Mouse (Mus musculus) kidney, adult 2 months (tissue): ENCODE results near the gene A830018L16Rik. TPM values are rescaled to one million over a fixed set of nuclear protein-coding genes. Genes with fewer than 3 reads are reported as not detected.
A peak's percentile ranks its signal among the peaks of the same experiment; 100 is the strongest.

ENCODE experiments used
- DNase-seq: peaks from one replicate; pipeline ENCODE4 v3.0.0; 2021
- H3K27ac ChIP-seq: fragments of 200-500 bp; 2 replicates; pipeline ENCODE4 v1.5.1; 2012; ENCODE audit warnings: low read depth, low read length, control low read depth, inconsistent platforms; ENCODE audit not compliant: insufficient read depth
- H3K27me3 ChIP-seq: fragments of 200-500 bp; replicated peaks from 2 replicates; pipeline ENCODE4 v1.6.1; 2012; ENCODE audit warnings: mild to moderate bottlenecking, moderate library complexity, low read length, inconsistent platforms; ENCODE audit not compliant: control insufficient read depth, insufficient read depth
- H3K36me3 ChIP-seq: fragments of 200-500 bp; 2 replicates; pipeline ENCODE4 v1.6.1; 2012; ENCODE audit warnings: mild to moderate bottlenecking, moderate library complexity, low read length, inconsistent platforms; ENCODE audit not compliant: control insufficient read depth, insufficient read depth
- H3K4me1 ChIP-seq: fragments of 200-500 bp; 2 replicates; pipeline ENCODE4 v1.6.1; 2011; ENCODE audit warnings: low read length; ENCODE audit not compliant: control insufficient read depth, insufficient read depth
- H3K4me3 ChIP-seq: fragments of 200-500 bp; 2 replicates; pipeline ENCODE4 v1.5.1; 2011; ENCODE audit warnings: mild to moderate bottlenecking, low read depth, low read length, control low read depth; ENCODE audit not compliant: insufficient read depth
- CTCF ChIP-seq: fragments of 200-500 bp; conservative IDR thresholded peaks from 2 replicates; pipeline ENCODE4 v1.5.1; 2011; ENCODE audit warnings: low read depth, mild to moderate bottlenecking, control low read depth, low read length, moderate library complexity, mixed read lengths; ENCODE audit not compliant: insufficient read depth, insufficient read length
- POLR2A ChIP-seq: fragments of 200-500 bp; IDR thresholded peaks from one replicate; pipeline ENCODE4 v1.6.1; 2011; ENCODE audit warnings: low read depth, low read length, control low read depth
- WGBS: fragments of 180-500 bp; shearing (Covaris S2); methylation state at CpG from one replicate; pipeline ENCODE4 v1.1.7; 2018; 5-methylcytosine and 5-hydroxymethylcytosine counted together
- polyA plus RNA-seq: library from polyadenylated mRNA; depleted of rRNA; stranded (reverse); fragments of >200 nt; gene quantifications from 2 replicates; pipeline ENCODE4 v1.2.3, GENCODE M21; 2012

Gene A830018L16Rik
- polyA plus RNA-seq, 1 experiment, result 0.58 TPM

DNA sequence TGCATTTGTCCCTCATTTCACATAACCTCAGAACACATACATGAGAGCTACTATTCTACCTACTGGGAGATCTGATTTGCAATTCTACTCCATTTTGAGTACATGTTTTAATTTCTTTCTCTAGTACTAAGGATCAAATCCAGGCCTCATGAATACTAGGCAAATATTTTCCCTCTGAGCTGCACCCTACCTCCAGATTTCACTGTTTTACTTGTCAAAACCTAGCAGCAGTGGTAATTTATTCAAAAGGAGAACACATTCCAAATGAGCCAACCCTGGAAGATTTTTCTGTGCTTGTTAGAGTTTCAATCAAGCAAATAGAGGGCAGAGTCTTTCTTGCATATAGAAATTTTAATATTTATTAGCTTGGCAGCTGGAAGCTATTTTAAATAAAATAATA lies 238.9 kb downstream of the A830018L16Rik start:
- Histone ChIP-seq H3K27me3 (no peaks in the 10 kb centered on the region), H3K36me3 (no peaks in the 10 kb centered on the region), H3K27ac (no peak overlapping the region), H3K4me1 (no peaks in the 10 kb centered on the region), H3K4me3 (no peak overlapping the region)
- DNase-seq, result no peak
- TF ChIP-seq CTCF, result no peak
- TF ChIP-seq POLR2A, result no peak

GRCm38 (mm10) chr1:11657341-11658060 lies 243.6 kb downstream of the A830018L16Rik start:
- 52% methylated on average over 2 of the region's 2 CpGs for WGBS
- Histone ChIP-seq H3K27me3 (no peaks in the 10 kb centered on the region), H3K27ac (no peak overlapping the region), H3K4me3 (no peak overlapping the region), H3K4me1 (no peaks in the 10 kb centered on the region), H3K36me3 (no peaks in the 10 kb centered on the region)
- DNase-seq, result peak; percentile 58
- TF ChIP-seq POLR2A (no peak), CTCF (peak; percentile 33)

- Histone ChIP-seq H3K4me1 (no peaks in the 10 kb centered on the region), H3K27ac (no peak overlapping the region), H3K27me3 (no peaks in the 10 kb centered on the region), H3K36me3 (no peaks in the 10 kb centered on the region), H3K4me3 (no peak overlapping the region)
- DNase-seq, result no peak
- 55% methylated on average over 3 of the region's 3 CpGs for WGBS
- TF ChIP-seq POLR2A (no peak), CTCF (no peak)
Observed at GRCm38 (mm10) chr1:11658061-11658625, 244.2 kb downstream of the A830018L16Rik start.

DNA sequence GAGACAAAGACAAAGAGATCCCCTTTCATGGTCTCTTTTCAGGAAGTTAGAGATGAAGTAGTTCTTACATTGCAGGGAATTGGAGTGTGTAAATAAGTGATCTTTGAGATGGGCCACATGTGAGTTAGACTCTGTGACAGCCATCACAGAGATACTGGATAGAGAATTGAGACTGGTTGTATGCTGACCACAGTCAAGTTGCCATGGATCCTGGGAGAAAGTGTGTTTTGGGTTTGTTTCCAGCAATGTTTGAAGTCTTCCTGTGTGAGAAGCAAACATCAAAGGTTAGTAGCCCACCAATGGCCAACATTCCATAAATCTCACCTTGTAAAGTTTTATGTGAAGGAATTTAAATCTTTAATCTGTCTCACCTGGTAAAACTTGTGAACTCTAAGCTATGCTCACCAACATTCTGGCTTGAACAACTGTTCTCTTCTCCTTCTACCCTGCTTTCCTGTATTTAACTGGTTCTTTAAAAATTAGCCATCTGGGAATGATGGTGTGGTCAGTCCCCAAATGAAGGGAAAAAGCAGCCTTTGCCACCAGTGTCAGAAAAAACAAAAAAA lies 330.9 kb downstream of the A830018L16Rik start:
- Histone ChIP-seq H3K4me3 (no peak overlapping the region), H3K27ac (no peak overlapping the region), H3K4me1 (no peaks in the 10 kb centered on the region), H3K27me3 (no peaks in the 10 kb centered on the region), H3K36me3 (no peaks in the 10 kb centered on the region)
- DNase-seq, result no peak
- no peak for TF ChIP-seq CTCF
- TF ChIP-seq POLR2A, result no peak

- no peak overlapping the region for H3K27ac ChIP-seq
- no peaks in the 10 kb centered on the region for H3K36me3 ChIP-seq
- H3K4me3 ChIP-seq, result no peak overlapping the region
- no peaks in the 10 kb centered on the region; the same call in 1 of the 2 replicates for H3K4me1 ChIP-seq
- no peaks in the 10 kb centered on the region for H3K27me3 ChIP-seq
- WGBS, result 56% methylated on average over 2 of the region's 2 CpGs
- no peak for TF ChIP-seq POLR2A
- TF ChIP-seq CTCF, result no peak
- DNase-seq, result peak; percentile 8
Observed at GRCm38 (mm10) chr1:11748424-11748823, 334.5 kb downstream of the A830018L16Rik start.

- Histone ChIP-seq H3K27me3 (no peaks in the 10 kb centered on the region), H3K36me3 (no peaks in the 10 kb centered on the region), H3K27ac (no peak overlapping the region), H3K4me3 (no peak overlapping the region), H3K4me1 (no peaks in the 10 kb centered on the region; the same call in 1 of the 2 replicates)
- no peak for TF ChIP-seq CTCF
- no peak for TF ChIP-seq POLR2A
- DNase-seq, result no peak
Observed at GRCm38 (mm10) chr1:11750065-11750464, 336.2 kb downstream of the A830018L16Rik start.

- Histone ChIP-seq H3K4me3 (no peak overlapping the region), H3K27ac (no peak overlapping the region), H3K36me3 (no peaks in the 10 kb centered on the region), H3K4me1 (no peaks in the 10 kb centered on the region; the same call in 1 of the 2 replicates), H3K27me3 (no peaks in the 10 kb centered on the region)
- TF ChIP-seq POLR2A (no peak), CTCF (no peak)
- no peak for DNase-seq
- 44% methylated on average over 2 of the region's 2 CpGs for WGBS
Observed at GRCm38 (mm10) chr1:11750607-11751006, 336.7 kb downstream of the A830018L16Rik start.
